Mouse (Mus musculus) heart, adult 2 months (tissue): ENCODE data around the gene Neurl1a.
A peak's percentile ranks its signal among the peaks of the same experiment; 100 is the strongest.

Experiments used
- CTCF ChIP-seq: fragments of 200-600 bp; IDR thresholded peaks from 2 replicates; pipeline ENCODE4 v1.8.1; 2022; ENCODE audit warnings: antibody characterized with exemption, mild to moderate bottlenecking, moderate library complexity
- EP300 ChIP-seq: fragments of 200-500 bp; IDR thresholded peaks from 2 replicates; pipeline ENCODE4 v1.6.1; 2011; ENCODE audit warnings: low read depth, low read length, control low read depth; ENCODE audit not compliant: insufficient read depth
- POLR2A ChIP-seq: fragments of 200-500 bp; IDR thresholded peaks from 2 replicates; pipeline ENCODE4 v1.6.1; 2011; ENCODE audit warnings: mild to moderate bottlenecking, low read depth, low read length, control low read depth; ENCODE audit not compliant: insufficient read depth

GRCm38 (mm10) chr19:47213470-47213869, 34.9 kb downstream of the Neurl1a start:
- TF ChIP-seq POLR2A, result no peak
- TF ChIP-seq EP300, result no peak
- peak; percentile 20 for TF ChIP-seq CTCF
